In genomic region chr19:16403101-16403500, GRCm38 (mm10) we compare ENCODE assay signal across 16 mouse cellular contexts. TPM values are rescaled to one million over a fixed set of nuclear protein-coding genes. Genes with fewer than 3 reads are reported as not detected.
DNase-seq lines count a peak whose midpoint lies in the region; ATAC-seq and TF ChIP-seq lines count a peak whose summit lies in the region.
"Had no signal": no experiment of that assay in that cellular context is flagged by ENCODE, and none has a peak within 500 bp of the region (broad histone marks: within the 10 kb centered on the region; RNA-seq: fewer than 3 reads in every experiment).

No protein-coding gene starts in this region.

- no peak overlapping the region for H3K4me3 ChIP-seq in heart, embryonic 12.5 days
- H3K4me3 ChIP-seq in intestine, embryonic 15.5 days (replicated peaks) = no peak overlapping the region
- H3K4me3 ChIP-seq in left cerebral cortex, adult 2 months = no peak overlapping the region
- H3K4me3 ChIP-seq: embryonic facial prominence, embryonic 12.5 days; hindbrain, embryonic 13.5 days had no signal

- ATAC-seq in heart, embryonic 12.5 days (ENCODE audit: insufficient number of reproducible peaks, low FRiP score) = no peak
- ATAC-seq in intestine, embryonic 15.5 days = 0 out of 2 replicates have a peak, but pooled peaks have one; percentile 31
- ATAC-seq: midbrain, embryonic 16.5 days had no signal

- H3K9me3 ChIP-seq in heart, embryonic 12.5 days (replicated peaks) = 0 out of 2 replicates have a peak, but pooled peaks cover 3% of the 10 kb centered on the region
- no peaks in the 10 kb centered on the region for H3K9me3 ChIP-seq in intestine, embryonic 15.5 days
- H3K9me3 ChIP-seq: embryonic facial prominence, embryonic 12.5 days; hindbrain, embryonic 13.5 days had no signal

- no peaks in the 10 kb centered on the region for H3K27me3 ChIP-seq in heart, embryonic 12.5 days (replicated peaks)
- H3K27me3 ChIP-seq in intestine, embryonic 15.5 days (replicated peaks) = no peaks in the 10 kb centered on the region
- H3K27me3 ChIP-seq: embryonic facial prominence, embryonic 12.5 days; hindbrain, embryonic 13.5 days had no signal

- DNase-seq in heart, adult 8-10 months (ENCODE audit: low spot score) = peak; percentile 53
- DNase-seq in lung, postnatal 10 days = peak; percentile 34
- no peak for DNase-seq in lung, postnatal 25 days (ENCODE audit: low spot score)
- DNase-seq in left cerebral cortex, adult 2 months (ENCODE audit: extremely low spot score in 1 of 2, low spot score in 2 of 2) = no peak
- no peak for DNase-seq in gastrocnemius, postnatal 14 days
- DNase-seq: adrenal gland, postnatal 10 days; B cell, adult 2 months; cerebellum, adult 11 months; cerebellum, postnatal 25 days; layer of hippocampus, postnatal 36 days; thymus, postnatal 4 days had no signal

- no peak overlapping the region for H3K27ac ChIP-seq in heart, embryonic 12.5 days (ENCODE audit: poor library complexity, severe bottlenecking)
- H3K27ac ChIP-seq in intestine, embryonic 15.5 days = no peak overlapping the region
- no peak overlapping the region for H3K27ac ChIP-seq in left cerebral cortex, adult 2 months
- H3K27ac ChIP-seq: embryonic facial prominence, embryonic 12.5 days; hindbrain, embryonic 13.5 days had no signal

- 75% methylated on average over 6 of the region's 6 CpGs for WGBS in heart, embryonic 12.5 days
- WGBS in intestine, embryonic 15.5 days = 71% methylated on average over 6 of the region's 6 CpGs

- intact Hi-C loops in left cerebral cortex, adult 2 months (cut with DNase I) = no loop called here
- intact Hi-C loops in gastrocnemius, postnatal 14 days (cut with DNase I; ENCODE audit: low total_unique reads) = no loop called here

- H3K4me2 ChIP-seq in heart, embryonic 12.5 days = no peak overlapping the region
- no peak overlapping the region for H3K4me2 ChIP-seq in intestine, embryonic 15.5 days (replicated peaks)
- H3K4me2 ChIP-seq: embryonic facial prominence, embryonic 12.5 days; hindbrain, embryonic 13.5 days had no signal

- H3K36me3 ChIP-seq in heart, embryonic 12.5 days = no peaks in the 10 kb centered on the region
- no peaks in the 10 kb centered on the region for H3K36me3 ChIP-seq in intestine, embryonic 15.5 days
- H3K36me3 ChIP-seq: embryonic facial prominence, embryonic 12.5 days; hindbrain, embryonic 13.5 days had no signal

- no peak overlapping the region for H3K9ac ChIP-seq in heart, embryonic 12.5 days
- no peak overlapping the region for H3K9ac ChIP-seq in intestine, embryonic 15.5 days
- H3K9ac ChIP-seq: embryonic facial prominence, embryonic 12.5 days; hindbrain, embryonic 13.5 days had no signal

- H3K4me1 ChIP-seq in heart, embryonic 12.5 days (replicated peaks) = no peaks in the 10 kb centered on the region
- H3K4me1 ChIP-seq in intestine, embryonic 15.5 days (replicated peaks) = no peaks in the 10 kb centered on the region
- H3K4me1 ChIP-seq: embryonic facial prominence, embryonic 12.5 days; hindbrain, embryonic 13.5 days had no signal

- no peak for TF ChIP-seq CTCF in left cerebral cortex, adult 2 months (IDR thresholded peaks at IDR 0.05)

RNA-seq across cellular contexts. Expression of gene Gna14, which starts 32.5 kb away (rescaled TPM):
- under 1 TPM; 0.23 to 0.59 (median 0.39) TPM for total RNA-seq in heart, adult 8-10 months (2022)
- 0.49 and 0.79 TPM in 2 replicates for polyA plus RNA-seq in heart, embryonic 12.5 days (2016; fragmentation: Nextera tagmentation; extraction: Ambion mirVana)
- polyA plus RNA-seq in intestine, embryonic 15.5 days (2015; fragmentation: Nextera tagmentation; extraction: Ambion mirVana) = 16.6 and 18.9 TPM in 2 replicates
- under 1 TPM in 1 of 2 experiments, not detected in 1; 0.20 TPM for total RNA-seq in left cerebral cortex, adult 2 months (2021)
- total RNA-seq in gastrocnemius, postnatal 14 days (2021) = 1 to 10 TPM in 1 of 2 experiments, under 1 TPM in 1; 0.55 to 1.0 TPM

Comparison
In these comparisons a context has a peak if more than half of its experiments do, and no peak if none do; other contexts are left out.
1. DNase-seq: peak in heart, adult 8-10 months (single experiment) and lung, postnatal 10 days (single experiment); none in lung, postnatal 25 days (single experiment), left cerebral cortex, adult 2 months (0 of 2) and gastrocnemius, postnatal 14 days (single experiment).